Mouse (Mus musculus): ENCODE measurements around the gene Pnpla8.

DNA sequence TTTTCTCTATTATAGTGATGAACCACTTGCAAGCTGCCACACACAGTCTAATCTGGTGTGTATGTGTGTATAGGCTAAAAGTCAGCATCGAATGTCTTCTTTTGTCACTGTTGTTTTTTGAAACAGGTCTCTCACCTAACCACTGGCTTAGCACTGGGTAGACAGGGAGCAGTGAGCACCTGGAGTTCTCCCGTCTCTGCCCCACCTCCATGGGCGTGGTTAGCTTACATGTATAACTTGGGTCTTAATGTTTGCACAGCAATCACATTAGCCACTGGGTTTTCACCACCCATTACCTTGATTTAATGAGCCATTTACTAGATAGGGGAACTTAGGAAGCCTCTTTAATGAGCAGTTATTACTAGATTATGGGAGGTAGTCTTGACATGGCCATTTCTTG lies 60.4 kb downstream of the Pnpla8 start:
- TF ChIP-seq CTCF (IDR thresholded peaks at IDR 0.05; ENCODE audit: extremely low read depth, insufficient read depth, low read length) (no peak), POLR2A (IDR thresholded peaks at IDR 0.05; ENCODE audit: extremely low read depth, insufficient read depth, low read length) (no peak)

Data from cortical plate, adult 2 months (tissue).